Mouse (Mus musculus) bone marrow, adult 2 months (tissue): ENCODE measurements at regions not wholly inside any gene's neighbourhood (a gene's known extent, or its start where the extent isn't known, plus 50 kb on each side); places are given as distances from the start of the nearest gene placed in this dataset.

Source experiments
- H3K27ac ChIP-seq: fragments of 200-500 bp; 2 replicates; pipeline ENCODE4 v1.5.1; 2012; ENCODE audit warnings: low read depth, mild to moderate bottlenecking, control low read depth, inconsistent platforms, low read length; ENCODE audit not compliant: control insufficient read depth, poor library complexity, insufficient read depth
- H3K4me1 ChIP-seq: fragments of 200-500 bp; 2 replicates; pipeline ENCODE4 v1.6.1; 2011; ENCODE audit warnings: low read length; ENCODE audit not compliant: control insufficient read depth, insufficient read depth
- H3K4me3 ChIP-seq: fragments of 200-500 bp; replicated peaks from 2 replicates; pipeline ENCODE3; 2011; ENCODE audit warnings: mild to moderate bottlenecking, low read depth, low read length, control low read depth; ENCODE audit not compliant: control insufficient read depth
- CTCF ChIP-seq: fragments of 200-500 bp; IDR thresholded peaks from 2 replicates; pipeline ENCODE4 v1.5.1; 2011; ENCODE audit warnings: low read length, control low read depth; ENCODE audit not compliant: control insufficient read depth, insufficient read depth
- POLR2A ChIP-seq: fragments of 200-500 bp; IDR thresholded peaks from 2 replicates; pipeline ENCODE4 v1.6.1; 2011; ENCODE audit warnings: low read depth, mild to moderate bottlenecking, control low read depth, low read length, borderline replicate concordance; ENCODE audit not compliant: control insufficient read depth
- WGBS: fragments of 180-500 bp; shearing (Covaris S2); methylation state at CpG from one replicate; pipeline ENCODE4 v1.1.7; 2018; 5-methylcytosine and 5-hydroxymethylcytosine counted together

DNA sequence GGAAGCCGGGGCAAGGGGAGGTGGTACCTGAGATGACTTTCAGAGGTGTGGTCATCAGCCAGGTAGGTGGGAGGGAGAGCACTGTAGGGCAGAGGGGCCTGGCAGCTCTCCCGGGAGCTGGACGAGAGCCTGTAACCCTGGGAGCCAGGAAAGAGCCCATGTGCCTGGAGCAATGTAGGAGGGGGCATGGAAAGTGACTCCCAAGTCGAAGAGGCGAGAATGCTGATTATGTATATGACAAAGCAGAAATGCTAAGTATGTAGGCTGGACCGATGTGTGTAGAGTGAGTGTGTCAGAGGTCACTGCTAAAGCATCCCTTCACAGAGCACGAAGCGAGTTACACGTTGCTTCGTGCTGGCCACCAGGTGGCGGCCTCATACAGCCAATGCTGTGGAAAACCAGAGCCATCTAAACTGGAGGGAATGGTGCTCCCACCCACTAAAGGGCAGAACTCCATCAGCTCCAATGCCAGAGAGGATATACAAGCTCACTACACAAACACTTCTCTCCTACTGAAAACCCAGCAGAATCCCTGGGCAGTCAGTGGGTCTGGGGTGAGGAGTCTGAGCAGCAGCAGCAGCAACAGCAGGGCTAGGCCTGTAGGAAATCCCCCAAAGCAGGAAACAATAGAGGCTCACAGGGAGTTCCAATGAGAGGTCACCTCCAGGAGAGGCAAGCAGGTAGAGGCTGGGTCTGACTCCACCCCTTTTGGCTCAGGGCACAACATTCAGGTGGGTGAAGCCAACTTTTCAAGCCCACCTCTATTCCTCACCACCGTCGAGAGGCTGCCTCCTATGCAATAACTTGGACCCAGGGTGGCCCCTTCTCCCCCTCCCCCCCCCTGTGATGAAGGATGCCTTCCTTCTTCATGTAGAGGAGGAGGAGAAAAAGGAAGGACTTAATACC is 116.9 kb upstream of the Klf14 start:
- H3K4me3 ChIP-seq: no peak overlapping the region

DNA sequence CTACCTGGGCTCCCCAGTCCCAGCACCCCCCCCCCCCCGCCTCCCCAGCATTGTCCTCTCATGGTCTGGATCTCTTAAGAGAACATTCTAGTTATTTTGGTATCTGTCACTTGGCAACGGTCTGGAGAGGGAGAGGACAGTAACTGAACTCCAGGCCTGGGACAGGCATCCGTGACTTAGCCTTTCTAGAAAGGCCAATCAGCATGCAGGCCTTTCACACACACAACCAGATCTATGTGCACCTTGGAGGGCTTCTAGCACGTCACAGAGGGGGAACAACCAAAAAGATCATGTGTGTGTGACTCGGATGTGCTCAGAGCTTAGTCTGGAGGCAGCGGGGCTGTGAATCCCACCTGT is 117.6 kb upstream of the Klf14 start:
- WGBS: 80% methylated on average over 6 of the region's 6 CpGs
- TF ChIP-seq POLR2A (no peak), CTCF (no peak)
- no peak overlapping the region for H3K27ac ChIP-seq

More for the DNA sequence above, 116.9 kb upstream of the Klf14 start:
- 57% methylated on average over 13 of the region's 13 CpGs for WGBS
- Histone ChIP-seq H3K4me1 (peaks cover 5% of the 10 kb centered on the region; the same call in 1 of the 2 replicates), H3K27ac (no peak overlapping the region; the same call in 1 of the 2 replicates)
- TF ChIP-seq POLR2A: no peak
- TF ChIP-seq CTCF: peak; percentile 94

DNA sequence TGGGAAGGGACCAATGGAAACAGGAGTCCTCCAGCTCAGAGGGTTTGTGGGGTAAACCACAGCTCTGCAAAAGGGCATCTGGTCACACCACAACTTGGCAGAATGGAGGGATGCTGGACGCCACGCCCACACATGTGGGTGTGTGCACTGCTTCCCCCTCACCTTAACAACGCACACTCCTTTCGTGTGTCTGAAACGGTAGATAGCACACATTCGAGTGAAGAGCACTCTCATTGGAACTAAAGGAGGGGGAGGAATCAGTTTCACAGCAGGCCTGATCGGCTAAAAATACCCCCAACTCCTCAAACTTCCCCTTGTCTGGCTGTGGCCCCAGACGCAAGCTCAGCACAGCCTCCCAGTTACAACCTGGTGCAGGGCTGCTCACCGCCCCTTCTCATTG is 118.3 kb upstream of the Klf14 start:
- WGBS: 35% methylated on average over 9 of the region's 9 CpGs
- Histone ChIP-seq H3K27ac (no peak overlapping the region; the same call in 1 of the 2 replicates), H3K4me1 (peaks cover 5% of the 10 kb centered on the region; the same call in 1 of the 2 replicates), H3K4me3 (no peak overlapping the region)
- TF ChIP-seq CTCF: no peak

More for the DNA sequence above, 117.6 kb upstream of the Klf14 start:
- Histone ChIP-seq H3K4me3 (no peak overlapping the region), H3K4me1 (peaks cover 5% of the 10 kb centered on the region; the same call in 1 of the 2 replicates)

DNA sequence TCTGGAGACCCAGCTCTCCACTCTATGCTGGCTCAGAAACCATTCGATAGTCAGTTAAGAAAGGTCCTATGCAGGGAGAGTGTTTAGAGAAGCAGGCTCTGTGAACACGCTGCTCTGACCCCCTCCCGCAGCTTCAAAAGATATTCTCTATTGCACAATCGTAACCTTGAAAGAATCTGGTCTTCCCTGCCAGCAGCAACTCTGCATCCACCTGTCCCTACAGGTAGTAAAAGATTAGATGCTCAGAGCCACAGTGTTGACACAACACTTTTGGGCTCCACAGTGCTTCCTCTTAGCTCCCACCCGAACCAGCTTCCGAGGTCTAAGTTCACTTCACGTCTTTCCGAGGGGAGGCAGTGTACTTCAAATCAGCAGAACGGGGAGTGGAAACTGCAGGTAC is 118.9 kb upstream of the Klf14 start:
- no peak overlapping the region for H3K4me3 ChIP-seq
- H3K4me1 ChIP-seq: peaks cover 5% of the 10 kb centered on the region; the same call in 1 of the 2 replicates
- no peak overlapping the region for H3K27ac ChIP-seq
- no peak for TF ChIP-seq CTCF
- TF ChIP-seq POLR2A: no peak
- 66% methylated on average over 9 of the region's 9 CpGs for WGBS

DNA sequence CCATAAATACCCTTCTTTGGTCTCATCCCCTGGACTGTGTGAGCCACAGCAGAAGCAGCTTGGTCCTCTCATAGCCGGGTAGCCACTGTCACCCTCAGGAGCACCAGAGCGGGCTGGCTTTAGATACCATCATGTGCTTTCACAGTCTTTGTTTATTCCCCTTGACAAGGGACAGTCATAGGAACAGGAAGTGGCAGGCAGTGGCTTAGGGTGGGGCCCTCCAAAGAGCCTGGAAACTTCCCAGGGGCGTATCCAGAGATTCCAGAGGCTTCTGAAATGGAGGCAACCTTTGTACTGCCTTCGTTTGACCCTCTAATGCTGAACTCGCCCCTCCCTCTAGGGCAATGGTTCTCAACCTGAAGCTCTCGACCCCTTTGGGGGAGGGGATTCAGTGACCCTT is 119.5 kb upstream of the Klf14 start:
- Histone ChIP-seq H3K4me1 (peaks cover 5% of the 10 kb centered on the region; the same call in 1 of the 2 replicates), H3K27ac (no peak overlapping the region), H3K4me3 (no peak overlapping the region)
- 55% methylated on average over 6 of the region's 6 CpGs for WGBS
- TF ChIP-seq CTCF: no peak
- no peak for TF ChIP-seq POLR2A

DNA sequence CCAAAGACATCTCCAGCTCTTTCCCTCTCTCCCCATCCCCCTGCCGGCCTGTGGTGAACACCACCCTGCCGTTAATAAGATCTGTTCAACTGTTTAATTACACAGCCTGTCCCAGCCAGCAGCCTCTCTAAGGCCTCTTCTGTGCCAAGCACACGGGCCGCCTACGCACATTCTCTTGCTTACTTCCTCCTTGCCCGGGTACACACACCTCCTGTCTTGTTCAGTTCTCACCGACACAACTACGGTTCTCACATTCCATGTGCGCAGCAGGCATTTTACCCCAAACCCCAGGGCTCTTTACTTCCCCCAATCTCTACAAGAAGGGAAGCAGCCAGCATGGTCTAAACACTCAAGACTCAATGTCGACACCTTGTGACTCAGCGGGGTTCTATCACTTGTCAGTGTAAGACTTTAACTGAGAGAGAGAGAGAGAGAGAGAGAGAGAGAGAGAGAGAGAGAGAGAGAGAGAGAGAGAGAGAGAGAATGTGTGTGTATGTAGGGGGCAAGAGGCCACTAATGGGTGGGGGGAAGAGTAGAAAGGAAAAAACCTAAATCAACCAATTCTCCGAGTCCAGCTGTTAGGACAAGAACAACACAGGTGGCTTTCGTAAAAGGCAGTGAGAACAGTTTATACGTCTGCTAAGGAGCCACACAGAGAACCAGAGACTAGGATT is 120.8 kb upstream of the Klf14 start:
- TF ChIP-seq CTCF (no peak), POLR2A (no peak)
- 21% methylated on average over 14 of the region's 14 CpGs for WGBS
- peaks cover 5% of the 10 kb centered on the region; the same call in 1 of the 2 replicates for H3K4me1 ChIP-seq
- H3K4me3 ChIP-seq: no peak overlapping the region
- H3K27ac ChIP-seq: peak overlapping the region; percentile 12; the same call in 1 of the 2 replicates

DNA sequence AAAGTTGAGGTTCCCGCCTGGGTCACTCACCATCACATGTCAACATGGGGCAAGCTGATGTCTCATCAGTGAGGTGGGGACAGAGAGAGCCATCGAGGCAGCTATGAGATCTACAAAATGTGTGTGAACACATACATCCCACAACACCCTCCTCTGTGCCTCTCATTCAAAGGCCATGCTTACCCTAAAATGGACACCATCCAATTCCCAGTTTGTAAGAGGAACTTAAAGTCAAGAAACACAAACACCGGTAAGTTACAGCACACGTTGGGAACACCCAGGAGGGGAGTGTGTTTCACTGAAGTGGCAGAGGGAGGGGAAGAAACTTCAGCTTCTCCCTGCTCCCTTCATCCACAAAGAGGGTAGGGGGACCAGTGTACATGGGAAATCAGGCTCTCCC is 121.4 kb upstream of the Klf14 start:
- TF ChIP-seq CTCF (no peak), POLR2A (no peak)
- H3K4me1 ChIP-seq: peaks cover 5% of the 10 kb centered on the region; the same call in 1 of the 2 replicates
- H3K4me3 ChIP-seq: no peak overlapping the region
- 45% methylated on average over 4 of the region's 4 CpGs for WGBS
- peak overlapping the region; percentile 12; the same call in 1 of the 2 replicates for H3K27ac ChIP-seq

DNA sequence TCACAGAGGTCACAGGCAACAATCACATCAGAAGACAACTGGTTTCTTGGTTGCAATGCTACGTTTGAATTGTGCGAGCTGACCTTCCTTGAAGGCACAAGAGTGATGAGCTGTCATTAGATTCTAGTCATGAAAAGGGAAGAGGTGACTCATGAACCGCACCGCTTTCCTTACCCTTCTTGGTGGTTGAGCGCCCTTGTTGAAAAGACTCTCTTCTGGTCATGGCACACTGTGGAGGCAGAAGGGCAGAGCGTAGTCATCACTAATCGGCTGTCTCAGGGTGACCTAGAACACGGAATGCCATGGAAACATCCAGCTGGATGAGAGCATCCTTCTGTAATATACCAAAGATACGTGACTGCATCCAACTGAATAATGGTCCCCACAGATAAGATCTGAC is 121.8 kb upstream of the Klf14 start:
- 62% methylated on average over 9 of the region's 9 CpGs for WGBS

More for the DNA sequence above, 121.8 kb upstream of the Klf14 start:
- Histone ChIP-seq H3K27ac (0 out of 2 replicates have a peak overlapping the region, but pooled peaks have one; percentile 5), H3K4me1 (peaks cover 5% of the 10 kb centered on the region; the same call in 1 of the 2 replicates), H3K4me3 (no peak overlapping the region)
- TF ChIP-seq CTCF (no peak), POLR2A (no peak)
